Mouse (Mus musculus) liver, postnatal 0 days (tissue): ENCODE measurements around the gene Nfe2l2.

Experiments
- CTCF ChIP-seq: sonication (generic); IDR thresholded peaks from 2 replicates; pipeline ENCODE4 v1.5.1; 2016; ENCODE audit warnings: antibody characterized with exemption, low read depth
- EP300 ChIP-seq: IDR thresholded peaks from 2 replicates; pipeline ENCODE4 v1.6.1; 2016; ENCODE audit warnings: antibody characterized with exemption, low read depth, mild to moderate bottlenecking

DNA sequence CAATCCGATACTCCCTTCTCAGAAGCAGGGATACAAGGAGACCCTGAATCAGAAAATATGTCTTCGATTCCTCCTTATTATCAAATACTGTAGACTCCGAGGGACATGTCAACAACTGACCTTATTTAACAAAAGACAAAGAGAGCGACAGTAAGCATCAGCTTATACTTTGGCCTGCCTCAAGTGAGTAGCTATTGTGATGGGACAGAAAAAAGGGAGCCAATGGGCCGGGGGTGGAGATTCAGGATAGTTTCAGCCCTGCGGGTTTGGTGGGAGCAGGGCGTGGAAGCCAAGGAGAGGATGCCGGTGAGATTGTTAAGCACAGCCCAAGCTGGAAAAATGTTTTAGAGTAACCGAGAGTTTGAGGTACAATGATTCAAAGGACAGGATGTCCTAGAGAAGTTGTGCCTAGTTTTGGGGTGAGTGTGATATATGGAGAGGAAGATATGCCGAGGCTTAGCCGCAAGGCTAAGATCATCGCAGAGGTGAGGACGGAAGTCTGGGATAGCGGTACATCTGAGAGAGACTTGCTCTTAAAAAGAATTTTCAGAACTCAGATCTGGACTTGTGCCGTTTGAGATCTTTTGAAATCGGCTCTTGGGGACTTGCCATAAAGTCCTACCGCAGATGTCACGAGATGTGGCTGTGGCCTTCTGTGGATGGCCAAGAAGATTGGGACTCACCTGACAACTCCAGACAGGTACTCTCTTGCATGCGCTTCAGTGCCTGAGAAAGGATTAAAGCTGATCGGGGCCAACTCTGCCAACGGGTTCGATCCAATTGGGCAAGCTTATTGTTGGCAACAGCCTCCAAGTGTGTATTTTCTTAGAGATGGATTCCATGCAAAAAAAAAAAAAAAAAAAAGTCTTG is 48.1 kb upstream of the Nfe2l2 start:
- TF ChIP-seq CTCF (no peak), EP300 (no peak)
